Mouse (Mus musculus): Measurements from ENCODE around the gene Nectin2. TPM values are rescaled to one million over a fixed set of nuclear protein-coding genes. Genes with fewer than 3 reads are reported as not detected.

Gene Nectin2
- polyA plus RNA-seq (2017; shearing (Covaris generic)): 1.2 TPM

GRCm38 (mm10) chr7:19750217-19751069, at the start of gene Nectin2:
Gene Nectin2 (minus strand): TSS chr7:19750483.

GRCm38 (mm10) chr7:19796697-19797588, 46.7 kb upstream of the Nectin2 start, which contains the start of gene Cblc:
Gene Cblc (minus strand): TSS chr7:19796809.

GRCm38 (mm10) chr7:19770984-19771391, 20.7 kb upstream of the Nectin2 start, which contains the start of gene Bcam:
Gene Bcam (minus strand): TSS chr7:19771016.

GRCm38 (mm10) chr7:19715239-19716054, 34.8 kb downstream of the Nectin2 start, which contains the start of gene Tomm40:
Gene Tomm40 (minus strand): TSS chr7:19715438.

GRCm38 (mm10) chr7:19698907-19699826, 51.1 kb downstream of the Nectin2 start, which contains the start of gene Apoe:
Gene Apoe (minus strand): TSS chr7:19699188.

GRCm38 (mm10) chr7:19691873-19692865, 58.1 kb downstream of the Nectin2 start, which contains the start of gene Apoc1:
Gene Apoc1 (minus strand): TSS chr7:19692660.

GRCm38 (mm10) chr7:19681202-19681694, 69.0 kb downstream of the Nectin2 start, which contains the start of the genes Gm44805 and Apoc4:
Gene Gm44805 (minus strand): TSS chr7:19681423.
Gene Apoc4 (minus strand): TSS chr7:19681479.

GRCm38 (mm10) chr7:19677872-19678271, 72.4 kb downstream of the Nectin2 start, which contains the start of gene Apoc2:
Gene Apoc2 (minus strand): TSS chr7:19677941.

Other genes with a start within 250 kb of the Nectin2 start
- 0.28 TPM for gene Bloc1s3, start 242.1 kb downstream of the Nectin2 start, polyA plus RNA-seq (2017; shearing (Covaris generic))
- gene Trappc6a, start 242.1 kb downstream of the Nectin2 start, polyA plus RNA-seq (2017; shearing (Covaris generic)): 115 TPM
- gene Nkpd1, start 232.6 kb downstream of the Nectin2 start, polyA plus RNA-seq (2017; shearing (Covaris generic)): not detected
- 4.3 TPM for gene Ppp1r37, start 187.4 kb downstream of the Nectin2 start, polyA plus RNA-seq (2017; shearing (Covaris generic))
- 1.6 TPM for gene Zfp296, start 173.2 kb downstream of the Nectin2 start, polyA plus RNA-seq (2017; shearing (Covaris generic))
- 95.3 TPM for gene Gemin7, start 172.9 kb downstream of the Nectin2 start, polyA plus RNA-seq (2017; shearing (Covaris generic))
- gene Clasrp, start 146.0 kb downstream of the Nectin2 start, polyA plus RNA-seq (2017; shearing (Covaris generic)): 15.3 TPM
- 24.3 TPM for gene Relb, start 121.0 kb downstream of the Nectin2 start, polyA plus RNA-seq (2017; shearing (Covaris generic))
- gene Clptm1, start 85.5 kb downstream of the Nectin2 start, polyA plus RNA-seq (2017; shearing (Covaris generic)): 150 TPM
- not detected for gene Apoc2, start 72.5 kb downstream of the Nectin2 start, polyA plus RNA-seq (2017; shearing (Covaris generic))
- gene Gm44805, start 69.1 kb downstream of the Nectin2 start, polyA plus RNA-seq (2017; shearing (Covaris generic)): not detected
- gene Apoc4, start 69.0 kb downstream of the Nectin2 start, polyA plus RNA-seq (2017; shearing (Covaris generic)): 0.54 TPM
- gene Apoc1, start 57.8 kb downstream of the Nectin2 start, polyA plus RNA-seq (2017; shearing (Covaris generic)): 1.8 TPM
- 19.9 TPM for gene Apoe, start 51.3 kb downstream of the Nectin2 start, polyA plus RNA-seq (2017; shearing (Covaris generic))
- gene Tomm40, start 35.0 kb downstream of the Nectin2 start, polyA plus RNA-seq (2017; shearing (Covaris generic)): 19.1 TPM
- 19.5 TPM for gene Bcam, start 20.5 kb upstream of the Nectin2 start, polyA plus RNA-seq (2017; shearing (Covaris generic))
- 0.45 TPM for gene Cblc, start 46.3 kb upstream of the Nectin2 start, polyA plus RNA-seq (2017; shearing (Covaris generic))
- gene Bcl3, start 72.3 kb upstream of the Nectin2 start, polyA plus RNA-seq (2017; shearing (Covaris generic)): 16.8 TPM
- 0.28 TPM for gene Gm19345, start 101.5 kb upstream of the Nectin2 start, polyA plus RNA-seq (2017; shearing (Covaris generic))
- gene Ceacam16, start 110.8 kb upstream of the Nectin2 start, polyA plus RNA-seq (2017; shearing (Covaris generic)): 0.29 TPM
- not detected for gene Ceacam19, start 137.5 kb upstream of the Nectin2 start, polyA plus RNA-seq (2017; shearing (Covaris generic))
- gene Pvr, start 170.7 kb upstream of the Nectin2 start, polyA plus RNA-seq (2017; shearing (Covaris generic)): 43.6 TPM
- gene Igsf23, start 200.3 kb upstream of the Nectin2 start, polyA plus RNA-seq (2017; shearing (Covaris generic)): 28.3 TPM
- gene Ceacam20, start 214.9 kb upstream of the Nectin2 start, polyA plus RNA-seq (2017; shearing (Covaris generic)): not detected
- not detected for gene Nlrp9b, start 241.0 kb upstream of the Nectin2 start, polyA plus RNA-seq (2017; shearing (Covaris generic))

Data from activated CD4-positive, CD25-positive, alpha-beta regulatory T cell, adult 9 weeks (primary cell).